Mouse (Mus musculus): ENCODE data around the gene Pcgf1.
A peak's percentile ranks its signal among the peaks of the same experiment; 100 is the strongest.

Gene Pcgf1

GRCm38 (mm10) chr6:83065995-83066394, 11.7 kb upstream of the Pcgf1 start:
- no peak for DNase-seq (ENCODE audit: low read depth, low spot score)

DNA sequence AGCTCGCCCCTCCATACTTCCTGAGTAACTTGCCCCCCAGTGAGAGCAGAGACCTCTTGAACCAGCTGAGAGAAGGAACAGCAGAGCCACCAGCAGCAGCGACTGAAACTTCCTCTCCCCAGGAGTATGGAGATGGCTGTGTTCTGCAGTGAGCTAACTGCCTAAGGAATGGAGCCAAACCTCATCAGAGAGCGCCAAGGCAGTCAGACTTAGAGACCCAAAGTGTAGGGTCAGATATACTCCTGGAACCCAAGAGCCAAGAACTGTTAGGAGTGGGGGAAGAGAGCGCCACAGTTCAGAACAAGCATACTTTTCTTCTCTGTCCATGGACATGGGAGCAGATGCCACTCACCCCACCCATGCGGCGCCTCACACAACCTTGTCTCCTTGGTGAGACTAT, 11.2 kb upstream of the Pcgf1 start:
- DNase-seq (ENCODE audit: low read depth, low spot score): no peak

DNA sequence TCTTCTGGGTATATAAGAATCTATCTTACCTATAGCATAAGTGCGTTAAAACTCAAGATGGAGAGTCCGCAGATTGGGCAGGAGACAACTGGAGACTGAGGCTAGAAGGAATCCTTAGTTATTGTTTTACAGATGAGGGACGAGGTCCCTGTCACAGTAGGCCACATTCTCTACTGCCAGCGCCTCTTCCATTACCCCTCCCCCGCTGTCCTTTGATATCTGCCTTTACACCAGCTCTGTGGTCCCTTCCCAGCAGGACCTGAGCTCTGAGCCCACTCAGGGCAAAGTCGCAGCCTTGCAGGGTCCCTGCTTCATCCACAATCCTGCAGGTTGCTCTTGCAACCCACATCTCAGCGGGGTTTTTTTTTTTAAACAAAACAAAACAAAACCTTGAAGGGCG, 9.4 kb upstream of the Pcgf1 start:
- DNase-seq (ENCODE audit: low read depth, low spot score): no peak

- DNase-seq (ENCODE audit: low read depth, low spot score): no peak
These were observed 8.8 kb upstream of the Pcgf1 start for GRCm38 (mm10) chr6:83068706-83069487.

DNA sequence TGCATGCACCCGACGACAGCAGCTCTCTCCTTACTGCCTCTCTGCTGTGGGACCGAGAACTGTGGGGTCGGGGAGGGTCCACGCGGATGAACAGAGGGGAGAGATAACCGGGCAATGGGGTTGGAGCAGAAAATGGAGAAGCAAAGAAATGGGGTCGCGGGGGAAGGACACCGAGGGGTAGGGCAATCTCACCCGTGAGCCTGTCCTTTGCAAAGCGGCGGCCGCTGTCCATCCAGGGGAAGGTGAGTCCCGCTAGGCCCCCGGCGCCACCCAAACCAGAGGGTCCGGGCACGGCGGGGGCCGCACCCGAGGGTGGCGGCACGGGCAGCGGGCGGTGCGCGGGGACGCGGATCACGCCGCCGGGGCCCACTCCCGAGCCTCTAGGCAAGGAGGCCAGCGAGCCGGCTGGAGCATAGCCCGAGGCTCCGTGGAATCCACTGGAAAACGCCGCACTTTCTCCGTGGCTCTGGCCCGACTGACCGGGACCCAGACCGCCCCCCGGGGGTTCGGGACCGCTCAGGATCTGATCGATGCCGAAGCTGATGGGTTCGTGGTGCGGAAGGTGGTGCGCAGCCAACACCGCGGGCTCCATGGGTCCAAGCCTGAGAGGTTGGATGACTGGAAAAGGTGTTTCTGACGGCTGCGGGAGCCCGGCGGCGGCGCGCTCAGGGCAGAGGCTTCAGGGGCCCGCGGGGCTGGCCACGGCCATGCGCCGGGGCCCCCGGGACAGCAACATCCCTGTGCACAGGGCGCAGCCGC, 8.0 kb upstream of the Pcgf1 start:
- no peak for DNase-seq (ENCODE audit: low read depth, low spot score)

- DNase-seq (ENCODE audit: low read depth, low spot score): no peak
These were observed 7.6 kb upstream of the Pcgf1 start, which contains the start of gene Tlx2 for GRCm38 (mm10) chr6:83070247-83070310. Gene Tlx2, minus strand, starts transcription at chr6:83070293.

- DNase-seq (ENCODE audit: low read depth, low spot score): no peak
These were observed 7.1 kb upstream of the Pcgf1 start for GRCm38 (mm10) chr6:83070311-83071219.

GRCm38 (mm10) chr6:83071220-83071619, 6.4 kb upstream of the Pcgf1 start:
- DNase-seq (ENCODE audit: low read depth, low spot score): no peak

- no peak for DNase-seq (ENCODE audit: low read depth, low spot score)
These were observed 2.7 kb upstream of the Pcgf1 start for GRCm38 (mm10) chr6:83074979-83075378.

DNA sequence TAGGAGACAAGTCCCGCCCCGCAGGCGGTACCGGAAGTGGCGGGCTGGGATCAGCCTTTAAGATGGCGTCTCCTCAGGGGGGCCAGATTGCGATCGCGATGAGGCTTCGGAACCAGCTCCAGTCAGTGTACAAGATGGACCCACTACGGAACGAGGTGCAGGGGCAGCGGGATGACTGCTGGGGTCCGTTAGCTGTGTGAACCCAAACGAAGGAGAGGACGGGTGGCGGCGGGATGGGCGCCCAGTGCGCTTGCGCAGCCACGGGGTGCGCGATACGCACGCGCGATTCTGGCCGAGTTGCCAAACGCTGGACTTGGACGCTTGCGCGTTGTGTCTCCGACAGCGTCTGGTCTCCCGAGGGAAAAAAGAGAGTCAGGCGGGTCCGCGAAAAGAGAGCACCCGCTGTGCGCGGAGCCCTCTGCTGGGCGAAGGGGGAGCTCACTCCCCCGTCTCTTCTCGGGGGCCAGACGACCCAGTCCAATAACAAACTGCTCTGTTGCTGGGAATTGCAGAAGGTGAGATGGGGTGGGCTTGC, 722 bp downstream of the Pcgf1 start:
- peak; percentile 99 for DNase-seq (ENCODE audit: low read depth, low spot score)

- DNase-seq (ENCODE audit: low read depth, low spot score): no peak
These were observed 2.5 kb downstream of the Pcgf1 start for GRCm38 (mm10) chr6:83080210-83080609.

DNA sequence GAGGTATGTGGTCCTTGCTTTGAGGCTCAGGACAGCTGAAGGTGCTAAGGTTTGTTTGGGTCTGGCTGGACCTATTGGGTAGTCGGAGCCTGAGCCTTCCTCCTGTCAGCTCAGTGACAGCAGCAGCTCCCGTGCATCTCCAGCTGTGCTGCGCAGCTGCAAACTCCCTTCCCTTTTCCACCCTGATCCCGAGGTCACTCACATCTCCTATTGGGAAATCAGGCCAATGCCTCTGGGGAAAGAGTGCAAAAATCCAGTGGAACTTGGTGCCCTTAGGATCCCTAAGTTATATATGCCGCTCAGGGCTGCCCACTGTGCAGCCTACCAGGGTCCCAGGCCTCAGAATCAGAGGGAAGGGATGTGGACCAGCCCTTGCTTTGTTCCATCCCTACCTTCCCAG, 5.8 kb downstream of the Pcgf1 start:
- no peak for DNase-seq (ENCODE audit: low read depth, low spot score)

GRCm38 (mm10) chr6:83084477-83084876, 6.8 kb downstream of the Pcgf1 start:
- DNase-seq (ENCODE audit: low read depth, low spot score): no peak

DNA sequence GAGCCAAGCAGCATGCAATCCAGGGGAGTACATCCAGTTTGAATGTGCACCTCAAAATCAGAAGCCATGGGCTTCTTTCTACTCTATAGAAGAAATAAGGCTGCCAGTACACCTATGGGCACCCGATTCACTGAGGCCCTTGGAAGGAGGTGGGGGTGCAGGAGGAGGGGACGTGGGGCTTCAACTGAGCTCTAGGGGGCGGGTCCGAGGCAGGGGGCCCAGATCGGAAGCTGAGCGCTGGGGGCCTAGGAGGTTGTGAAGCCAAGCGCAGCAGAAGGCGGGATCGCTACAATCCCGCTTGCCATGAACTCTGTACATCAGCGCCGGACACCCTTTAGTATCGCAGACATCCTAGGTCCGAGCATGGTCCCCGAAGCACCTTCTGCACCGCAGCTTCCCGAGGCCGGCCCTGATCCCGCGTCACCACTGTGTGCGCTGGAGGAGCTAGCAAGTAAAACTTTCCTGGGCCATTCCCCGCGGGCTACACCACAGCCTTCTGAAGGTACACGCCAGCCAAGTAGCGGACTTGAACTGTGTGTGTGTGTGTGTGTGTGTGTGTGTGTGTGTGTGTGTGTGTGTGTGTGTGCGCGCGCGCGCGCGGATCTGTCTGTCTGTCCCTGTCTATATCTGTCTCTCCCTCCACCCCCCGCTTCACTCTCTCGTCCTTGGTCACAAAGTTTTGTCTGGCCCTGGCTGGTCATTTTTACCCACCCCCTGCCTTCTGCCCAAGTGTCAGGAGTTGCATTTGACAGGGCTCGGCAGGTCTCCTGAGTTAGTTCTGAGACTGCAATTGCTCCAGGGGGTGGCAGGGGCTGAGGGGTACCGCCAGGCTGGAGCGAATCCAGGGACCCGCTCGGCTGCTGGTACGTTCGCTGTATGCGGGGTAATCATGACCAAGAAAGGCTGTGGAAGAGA, 8.7 kb downstream of the Pcgf1 start, which contains the start of gene Lbx2:
Gene Lbx2, plus strand, starts transcription at position 247 of the 915 bp plus-strand sequence.
- no peak for DNase-seq (ENCODE audit: low read depth, low spot score)

GRCm38 (mm10) chr6:83087205-83087925, 9.7 kb downstream of the Pcgf1 start:
- no peak for DNase-seq (ENCODE audit: low read depth, low spot score)

GRCm38 (mm10) chr6:83087926-83088260, 10.2 kb downstream of the Pcgf1 start:
- no peak for DNase-seq (ENCODE audit: low read depth, low spot score)

DNA sequence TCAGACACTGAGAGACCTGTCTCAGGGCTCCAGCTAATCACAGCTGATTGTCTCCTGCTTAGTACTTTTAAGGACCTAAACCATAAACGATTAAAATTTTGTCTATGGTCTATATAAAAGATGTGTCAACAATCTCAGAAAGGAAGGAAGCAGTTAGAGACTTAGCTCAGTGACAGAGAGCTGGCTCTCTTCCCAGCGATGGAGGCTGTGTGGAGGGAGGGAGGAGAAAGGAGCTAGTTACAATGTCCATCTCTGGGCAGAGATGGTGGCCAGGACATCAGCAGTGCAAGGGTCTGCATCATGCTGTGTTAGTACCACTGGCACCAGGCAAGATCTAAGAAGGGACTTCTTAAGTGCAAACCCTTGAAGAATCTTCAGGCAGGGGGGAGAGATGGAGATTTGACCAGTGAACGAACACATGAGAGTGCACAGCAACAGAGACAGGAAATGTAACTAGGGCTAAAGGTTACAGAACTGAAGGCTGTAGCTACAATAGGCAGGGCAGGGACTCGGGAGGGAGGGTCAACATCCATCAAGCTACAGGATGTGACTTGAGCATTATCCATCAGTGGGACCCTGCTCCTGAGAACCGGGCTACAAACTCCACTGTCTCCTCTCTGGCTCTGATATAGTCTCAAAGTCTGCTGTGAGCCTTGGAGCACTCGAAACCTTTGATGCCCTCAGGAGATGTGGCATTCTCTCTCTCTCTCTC, 14.9 kb downstream of the Pcgf1 start:
- DNase-seq (ENCODE audit: low read depth, low spot score): no peak

- DNase-seq (ENCODE audit: low read depth, low spot score): no peak
These were observed 18.3 kb downstream of the Pcgf1 start for GRCm38 (mm10) chr6:83095968-83096367.

GRCm38 (mm10) chr6:83098411-83098810, 20.7 kb downstream of the Pcgf1 start:
- DNase-seq (ENCODE audit: low read depth, low spot score): no peak

- DNase-seq (ENCODE audit: low read depth, low spot score): peak; percentile 70
These were observed 23.6 kb downstream of the Pcgf1 start, which contains the start of the genes Ccdc142 and Gm42688 for GRCm38 (mm10) chr6:83101316-83101687. Gene Ccdc142, plus strand, starts transcription at chr6:83101601. Gene Gm42688, plus strand, starts transcription at chr6:83101617.
